Mouse (Mus musculus): Measurements from ENCODE around the gene Kcnip4. TPM values are rescaled to one million over a fixed set of nuclear protein-coding genes. Genes with fewer than 3 reads are reported as not detected.
A peak's percentile ranks its signal among the peaks of the same experiment; 100 is the strongest.

The Kcnip4 gene
- total RNA-seq, 2 experiments from 2014 or later, result not detected

GRCm38 (mm10) chr5:49271864-49272263, 252.8 kb downstream of the Kcnip4 start:
- ATAC-seq (replicated peaks; ENCODE audit: low FRiP score, low TSS enrichment, poor library complexity, severe bottlenecking), result no peak

GRCm38 (mm10) chr5:49268807-49269206, 255.9 kb downstream of the Kcnip4 start:
- no peak for ATAC-seq (replicated peaks; ENCODE audit: low FRiP score, low TSS enrichment, poor library complexity, severe bottlenecking)

- no peak for ATAC-seq (replicated peaks; ENCODE audit: low FRiP score, low TSS enrichment, poor library complexity, severe bottlenecking)
Observed at GRCm38 (mm10) chr5:49259356-49259755, 265.4 kb downstream of the Kcnip4 start.

GRCm38 (mm10) chr5:49256850-49257249, 267.9 kb downstream of the Kcnip4 start:
- ATAC-seq (replicated peaks; ENCODE audit: low FRiP score, low TSS enrichment, poor library complexity, severe bottlenecking), result no peak

- ATAC-seq (replicated peaks; ENCODE audit: low FRiP score, low TSS enrichment, poor library complexity, severe bottlenecking), result no peak
Observed at GRCm38 (mm10) chr5:49255983-49256382, 268.7 kb downstream of the Kcnip4 start.

GRCm38 (mm10) chr5:49247081-49247480, 277.6 kb downstream of the Kcnip4 start:
- no peak for ATAC-seq (replicated peaks; ENCODE audit: low FRiP score, low TSS enrichment, poor library complexity, severe bottlenecking)

- ATAC-seq (replicated peaks; ENCODE audit: low FRiP score, low TSS enrichment, poor library complexity, severe bottlenecking), result no peak
Observed at GRCm38 (mm10) chr5:49244414-49244813, 280.3 kb downstream of the Kcnip4 start.

GRCm38 (mm10) chr5:49241708-49242107, 283.0 kb downstream of the Kcnip4 start:
- ATAC-seq (replicated peaks; ENCODE audit: low FRiP score, low TSS enrichment, poor library complexity, severe bottlenecking), result no peak

- ATAC-seq (replicated peaks; ENCODE audit: low FRiP score, low TSS enrichment, poor library complexity, severe bottlenecking), result no peak
Observed at GRCm38 (mm10) chr5:49201164-49201756, 323.4 kb downstream of the Kcnip4 start.

- ATAC-seq (replicated peaks; ENCODE audit: low FRiP score, low TSS enrichment, poor library complexity, severe bottlenecking), result no peak
Observed at GRCm38 (mm10) chr5:49188236-49188635, 336.5 kb downstream of the Kcnip4 start.

- ATAC-seq (replicated peaks; ENCODE audit: low FRiP score, low TSS enrichment, poor library complexity, severe bottlenecking), result no peak
Observed at GRCm38 (mm10) chr5:49150116-49150811, 374.4 kb downstream of the Kcnip4 start.

GRCm38 (mm10) chr5:49149684-49150083, 375.0 kb downstream of the Kcnip4 start:
- ATAC-seq (replicated peaks; ENCODE audit: low FRiP score, low TSS enrichment, poor library complexity, severe bottlenecking), result no peak

- ATAC-seq (replicated peaks; ENCODE audit: low FRiP score, low TSS enrichment, poor library complexity, severe bottlenecking), result no peak
Observed at GRCm38 (mm10) chr5:49095432-49095831, 429.3 kb downstream of the Kcnip4 start.

- no peak for ATAC-seq (replicated peaks; ENCODE audit: low FRiP score, low TSS enrichment, poor library complexity, severe bottlenecking)
Observed at GRCm38 (mm10) chr5:49094945-49095344, 429.8 kb downstream of the Kcnip4 start.

GRCm38 (mm10) chr5:49094306-49094705, 430.4 kb downstream of the Kcnip4 start:
- ATAC-seq (replicated peaks; ENCODE audit: low FRiP score, low TSS enrichment, poor library complexity, severe bottlenecking), result no peak

GRCm38 (mm10) chr5:49090122-49090680, 434.5 kb downstream of the Kcnip4 start:
- peak; percentile 87 for ATAC-seq (replicated peaks; ENCODE audit: low FRiP score, low TSS enrichment, poor library complexity, severe bottlenecking)

GRCm38 (mm10) chr5:49065646-49066045, 459.1 kb downstream of the Kcnip4 start:
- ATAC-seq (replicated peaks; ENCODE audit: low FRiP score, low TSS enrichment, poor library complexity, severe bottlenecking), result no peak

GRCm38 (mm10) chr5:49058926-49059325, 465.8 kb downstream of the Kcnip4 start:
- no peak for ATAC-seq (replicated peaks; ENCODE audit: low FRiP score, low TSS enrichment, poor library complexity, severe bottlenecking)

- no peak for ATAC-seq (replicated peaks; ENCODE audit: low FRiP score, low TSS enrichment, poor library complexity, severe bottlenecking)
Observed at GRCm38 (mm10) chr5:49057636-49058340, 466.9 kb downstream of the Kcnip4 start.

GRCm38 (mm10) chr5:49047960-49048359, 476.7 kb downstream of the Kcnip4 start:
- no peak for ATAC-seq (replicated peaks; ENCODE audit: low FRiP score, low TSS enrichment, poor library complexity, severe bottlenecking)
